Mouse (Mus musculus) heart, postnatal 36 days (tissue): Measurements from ENCODE around the gene Barx1. TPM values are rescaled to one million over a fixed set of nuclear protein-coding genes. Genes with fewer than 3 reads are reported as not detected.

Experiments
- DNase-seq, 2 experiments: peaks; one replicate each; pipeline ENCODE4 v3.0.0; 2021 to 2022
- intact Hi-C: fragments of 180-260 bp; cut with DNase I; formaldehyde crosslinking; loops from one replicate; pipeline ENCODE4 v1.15.1; 2025
- total RNA-seq, 2 experiments: library from RNA; stranded (reverse); gene quantifications; 2 replicates each; pipeline ENCODE4 v1.2.3; 2021

The Barx1 gene
- not detected for total RNA-seq

- no peak for DNase-seq
- intact Hi-C loops: no loop called here
These were observed at the start of gene Barx1 for GRCm38 (mm10) chr13:48662431-48663143. Gene Barx1 (plus strand): TSS chr13:48662998.

GRCm38 (mm10) chr13:48614525-48614924, 48.3 kb upstream of the Barx1 start:
- DNase-seq: no peak
- intact Hi-C loops: no loop called here

- DNase-seq: no peak
These were observed 45.0 kb upstream of the Barx1 start for GRCm38 (mm10) chr13:48617774-48618173.

GRCm38 (mm10) chr13:48618890-48619289, 43.9 kb upstream of the Barx1 start:
- DNase-seq: no peak
- intact Hi-C loops: no loop called here

More at GRCm38 (mm10) chr13:48617774-48618173, 45.0 kb upstream of the Barx1 start:
- intact Hi-C loops: no loop called here

- intact Hi-C loops: no loop called here
- no peak for DNase-seq
These were observed 37.8 kb upstream of the Barx1 start for GRCm38 (mm10) chr13:48624968-48625398.

- intact Hi-C loops: no loop called here
- DNase-seq: peak; percentile 96 to 97
These were observed 37.2 kb upstream of the Barx1 start, which contains the start of gene Ptpdc1 for GRCm38 (mm10) chr13:48625433-48626184. Gene Ptpdc1 (minus strand): TSS chr13:48625664.

- intact Hi-C loops: no loop called here
These were observed 31.1 kb upstream of the Barx1 start for GRCm38 (mm10) chr13:48631691-48632090.

GRCm38 (mm10) chr13:48637706-48638105, 25.1 kb upstream of the Barx1 start:
- intact Hi-C loops: no loop called here

More at GRCm38 (mm10) chr13:48631691-48632090, 31.1 kb upstream of the Barx1 start:
- no peak for DNase-seq

GRCm38 (mm10) chr13:48639570-48639969, 23.2 kb upstream of the Barx1 start:
- intact Hi-C loops: loop anchor here (1.0 kb wide), 1 partner anchor 111 kb away; no protein-coding TSS in a partner anchor
- peak; percentile 44 to 57 for DNase-seq

More at GRCm38 (mm10) chr13:48637706-48638105, 25.1 kb upstream of the Barx1 start:
- DNase-seq: no peak

- intact Hi-C loops: no loop called here
- DNase-seq: no peak
These were observed 19.7 kb upstream of the Barx1 start for GRCm38 (mm10) chr13:48643072-48643471.

- no peak for DNase-seq
- intact Hi-C loops: no loop called here
These were observed 18.8 kb upstream of the Barx1 start for GRCm38 (mm10) chr13:48643991-48644390.

- no peak for DNase-seq
- intact Hi-C loops: no loop called here
These were observed 16.1 kb upstream of the Barx1 start for GRCm38 (mm10) chr13:48646696-48647095.

GRCm38 (mm10) chr13:48650615-48651014, 12.2 kb upstream of the Barx1 start:
- intact Hi-C loops: loop anchor here (5.0 kb wide), 1 partner anchor 522 kb away; no protein-coding TSS in a partner anchor
- no peak for DNase-seq

- no peak for DNase-seq
- intact Hi-C loops: loop anchor here (2.0 to 5.0 kb wide), 2 partner anchors 347 to 521 kb away; no protein-coding TSS in a partner anchor
These were observed 11.4 kb upstream of the Barx1 start for GRCm38 (mm10) chr13:48651132-48652065.

- peak; percentile 70 to 79 for DNase-seq
- intact Hi-C loops: loop anchor here (1.0 to 5.0 kb wide), 3 partner anchors 146 to 518 kb away; no protein-coding TSS in a partner anchor
These were observed 8.7 kb upstream of the Barx1 start for GRCm38 (mm10) chr13:48653788-48654770.

GRCm38 (mm10) chr13:48655637-48656036, 7.2 kb upstream of the Barx1 start:
- intact Hi-C loops: loop anchor here (1.0 to 2.0 kb wide), 2 partner anchors 17 to 77 kb away; no protein-coding TSS in a partner anchor
- no peak for DNase-seq

- DNase-seq: no peak
- intact Hi-C loops: loop anchor here (2.0 kb wide), 1 partner anchor 15 kb away; no protein-coding TSS in a partner anchor
These were observed 5.0 kb upstream of the Barx1 start for GRCm38 (mm10) chr13:48657791-48658190.

- intact Hi-C loops: no loop called here
- peak in 1 of 2 experiments; percentile 53 for DNase-seq
These were observed 4.1 kb upstream of the Barx1 start for GRCm38 (mm10) chr13:48658588-48659253.
